In the genomic region with DNA sequence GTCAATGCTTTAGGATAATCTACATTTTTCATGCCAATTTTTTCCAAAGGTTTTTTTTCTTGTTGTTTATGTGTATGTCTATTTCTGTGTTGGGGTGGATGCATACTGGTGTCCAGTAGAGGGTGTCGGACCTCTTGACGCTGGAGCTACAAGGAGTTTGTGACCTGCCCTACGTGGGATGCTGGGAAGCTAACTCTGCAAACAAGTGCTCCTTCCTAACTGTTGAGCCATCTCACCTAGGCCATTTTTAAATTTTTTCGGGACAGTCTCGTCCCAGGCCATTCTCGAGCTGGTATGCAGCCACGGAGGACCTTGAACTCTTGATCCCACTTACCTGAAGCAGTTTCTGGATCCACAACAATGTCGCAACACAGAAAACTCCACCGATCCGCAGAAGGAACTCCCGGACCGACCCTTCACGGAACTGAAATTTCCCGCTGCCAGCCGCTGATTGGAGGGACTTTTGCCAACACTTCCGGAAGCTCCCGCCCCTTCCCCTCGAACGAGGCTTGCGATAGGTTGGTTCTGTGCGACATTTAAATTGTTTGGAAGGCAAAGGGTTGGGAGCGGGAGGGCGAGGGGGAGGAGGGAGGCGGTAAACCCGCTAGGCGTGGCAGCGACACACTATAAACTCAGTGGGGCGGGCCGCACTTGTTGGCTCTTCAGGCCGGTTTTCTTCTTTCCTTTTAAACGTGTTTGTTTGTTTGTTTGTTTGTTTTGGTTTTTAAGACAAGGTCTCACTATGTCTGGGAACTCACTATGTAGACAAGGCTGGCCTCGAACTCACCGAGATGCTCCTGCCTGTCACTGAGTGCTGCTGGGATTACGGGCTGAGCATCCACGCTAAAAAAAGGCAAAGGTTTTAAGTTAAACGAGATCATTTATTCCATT, we compare ENCODE assay signal across 7 mouse cellular contexts. TPM values are rescaled to one million over a fixed set of nuclear protein-coding genes. Genes with fewer than 3 reads are reported as not detected.
A peak's percentile ranks its signal among the peaks of the same experiment; 100 is the strongest.
DNase-seq lines count a peak whose midpoint lies in the region; ATAC-seq lines count a peak whose summit lies in the region.

Gene Dlgap5, minus strand, starts transcription at position 633 of the 891 bp plus-strand sequence.

- peak; percentile 92 for ATAC-seq in embryonic facial prominence, embryonic 11.5 days (replicated peaks; ENCODE audit: insufficient number of reproducible peaks, low FRiP score, low TSS enrichment, low read depth)
- ATAC-seq in granulocyte monocyte progenitor cell, adult 5-6 weeks (replicated peaks; ENCODE audit: poor library complexity, severe bottlenecking): peak; percentile 99
- ATAC-seq in midbrain, embryonic 13.5 days: peak; percentile 97

- peaks cover 3% of the 10 kb centered on the region; the same call in 1 of the 2 replicates for H3K36me3 ChIP-seq in embryonic facial prominence, embryonic 11.5 days (replicated peaks; ENCODE audit: control insufficient read depth, insufficient read depth, low read depth, low read length)
- peaks cover 35% of the 10 kb centered on the region for H3K36me3 ChIP-seq in limb, embryonic 10.5 days
- peaks cover 7% of the 10 kb centered on the region for H3K36me3 ChIP-seq in midbrain, embryonic 13.5 days

- H3K4me2 ChIP-seq in embryonic facial prominence, embryonic 11.5 days (ENCODE audit: low read depth, low read length): peak within 1 kb of the TSS; percentile 70
- H3K4me2 ChIP-seq in midbrain, embryonic 13.5 days (replicated peaks): peak within 1 kb of the TSS; percentile 64

- no peaks in the 10 kb centered on the region for H3K27me3 ChIP-seq in embryonic facial prominence, embryonic 11.5 days (ENCODE audit: control insufficient read depth, insufficient read depth, low read length)
- H3K27me3 ChIP-seq in limb, embryonic 10.5 days (ENCODE audit: low read depth, poor library complexity, severe bottlenecking): no peaks in the 10 kb centered on the region
- H3K27me3 ChIP-seq in midbrain, embryonic 13.5 days: no peaks in the 10 kb centered on the region

- peaks cover 3% of the 10 kb centered on the region; the same call in 1 of the 2 replicates for H3K4me1 ChIP-seq in embryonic facial prominence, embryonic 11.5 days (ENCODE audit: control insufficient read depth, insufficient read depth, low read length)
- H3K4me1 ChIP-seq in limb, embryonic 10.5 days: peaks cover 21% of the 10 kb centered on the region
- peaks cover 16% of the 10 kb centered on the region for H3K4me1 ChIP-seq in midbrain, embryonic 13.5 days (replicated peaks)

- DNase-seq in adrenal gland, postnatal 14 days: peak; percentile 94
- DNase-seq in embryonic facial prominence, embryonic 11.5 days (ENCODE audit: low spot score): peak; percentile 97
- peak; percentile 89 for DNase-seq in kidney, adult 11 months
- DNase-seq in limb, embryonic 10.5 days (ENCODE audit: low spot score): peak; percentile 93
- peak; percentile 88 for DNase-seq in spleen, adult 12 weeks (ENCODE audit: low spot score)

- peak within 1 kb of the TSS; percentile 66 for H3K9ac ChIP-seq in embryonic facial prominence, embryonic 11.5 days (replicated peaks; ENCODE audit: low read length)
- peak within 1 kb of the TSS; percentile 57 for H3K9ac ChIP-seq in midbrain, embryonic 13.5 days (replicated peaks)

- peak within 1 kb of the TSS; percentile 51 for H3K4me3 ChIP-seq in embryonic facial prominence, embryonic 11.5 days (ENCODE audit: low read depth, low read length)
- peak within 1 kb of the TSS; percentile 79 for H3K4me3 ChIP-seq in limb, embryonic 10.5 days
- H3K4me3 ChIP-seq in midbrain, embryonic 13.5 days (replicated peaks): peak within 1 kb of the TSS; percentile 52

- H3K9me3 ChIP-seq in embryonic facial prominence, embryonic 11.5 days (replicated peaks; ENCODE audit: control insufficient read depth, low read length): no peaks in the 10 kb centered on the region
- no peaks in the 10 kb centered on the region for H3K9me3 ChIP-seq in limb, embryonic 10.5 days (replicated peaks)
- H3K9me3 ChIP-seq in midbrain, embryonic 13.5 days: no peaks in the 10 kb centered on the region

- H3K27ac ChIP-seq in embryonic facial prominence, embryonic 11.5 days (replicated peaks; ENCODE audit: low read depth, low read length): no peak within 1 kb of the TSS
- peak within 1 kb of the TSS; percentile 92 for H3K27ac ChIP-seq in limb, embryonic 10.5 days
- no peak within 1 kb of the TSS for H3K27ac ChIP-seq in midbrain, embryonic 13.5 days

- WGBS in embryonic facial prominence, embryonic 11.5 days: 2% methylated on average over 36 of the region's 36 CpGs
- 2% methylated on average over 36 of the region's 36 CpGs for WGBS in limb, embryonic 10.5 days
- 2% methylated on average over 36 of the region's 36 CpGs for WGBS in midbrain, embryonic 13.5 days

RNA-seq across cellular contexts. Expression of gene Dlgap5, which starts in this region (rescaled TPM):
- 8.3 and 11.4 TPM in 2 replicates for total RNA-seq in adrenal gland, postnatal 14 days (2021)
- 65.2 and 76.5 TPM in 2 replicates for polyA plus RNA-seq in embryonic facial prominence, embryonic 11.5 days (2014; fragmentation: Nextera tagmentation; extraction: Ambion mirVana)
- total RNA-seq in granulocyte monocyte progenitor cell, adult 5-6 weeks (2014; fragmentation: Nextera tagmentation): 22.0 and 42.3 TPM in 2 replicates
- 71.8 and 72.0 TPM in 2 replicates for total RNA-seq in granulocyte monocyte progenitor cell, adult 5-6 weeks (2017)
- 80.6 and 83.3 TPM in 2 replicates for polyA plus RNA-seq in limb, embryonic 10.5 days (2016; fragmentation: Nextera tagmentation; extraction: Ambion mirVana)
- 20.1 and 21.1 TPM in 2 replicates for polyA plus RNA-seq in midbrain, embryonic 13.5 days (2015; fragmentation: Nextera tagmentation; extraction: Ambion mirVana)
